Mouse (Mus musculus) liver, embryonic 15.5 days (tissue): ENCODE measurements around the gene Serpinb8. TPM values are rescaled to one million over a fixed set of nuclear protein-coding genes. Genes with fewer than 3 reads are reported as not detected.

Experiments used
- ATAC-seq: fragments of 200-750 bp; cut with Nextera tagmentation; 2 replicates; pipeline ENCODE4 v1.8.0; 2017; ENCODE audit warnings: moderate number of reproducible peaks, mild to moderate bottlenecking, moderate library complexity; ENCODE audit not compliant: insufficient read depth
- H3K27ac ChIP-seq: fragments of 300-500 bp; sonication (generic); replicated peaks from 2 replicates; pipeline ENCODE4 v1.5.1; 2015; ENCODE audit warnings: mild to moderate bottlenecking, inconsistent platforms
- H3K27me3 ChIP-seq: fragments of 300-500 bp; sonication (generic); 2 replicates; pipeline ENCODE4 v1.6.1; 2015; ENCODE audit warnings: mild to moderate bottlenecking, inconsistent platforms
- H3K36me3 ChIP-seq: fragments of 300-500 bp; sonication (generic); replicated peaks from 2 replicates; pipeline ENCODE4 v1.6.1; 2015; ENCODE audit warnings: moderate library complexity, mild to moderate bottlenecking, inconsistent platforms
- H3K4me1 ChIP-seq: fragments of 300-500 bp; sonication (generic); replicated peaks from 2 replicates; pipeline ENCODE4 v1.6.1; 2015; ENCODE audit warnings: inconsistent platforms
- H3K4me2 ChIP-seq: fragments of 300-500 bp; sonication (generic); 2 replicates; pipeline ENCODE4 v1.6.1; 2015; ENCODE audit warnings: moderate library complexity, mild to moderate bottlenecking, inconsistent platforms
- H3K4me3 ChIP-seq: fragments of 300-500 bp; sonication (generic); replicated peaks from 2 replicates; pipeline ENCODE4 v1.5.1; 2015; ENCODE audit warnings: mild to moderate bottlenecking, inconsistent platforms
- H3K9ac ChIP-seq: fragments of 300-500 bp; sonication (generic); 2 replicates; pipeline ENCODE4 v1.6.1; 2015; ENCODE audit warnings: moderate library complexity, mild to moderate bottlenecking, inconsistent platforms
- H3K9me3 ChIP-seq: fragments of 300-500 bp; sonication (generic); replicated peaks from 2 replicates; pipeline ENCODE4 v1.6.1; 2016; ENCODE audit warnings: inconsistent platforms
- WGBS: fragments of 180-500 bp; shearing (Covaris S2); methylation state at CpG from one replicate; pipeline ENCODE4 v1.1.7; 2015; ENCODE audit warnings: mixed read lengths; ENCODE audit not compliant: insufficient replicate concordance; 5-methylcytosine and 5-hydroxymethylcytosine counted together
- polyA plus RNA-seq: library from polyadenylated mRNA; unstranded; fragments of >200 nt; fragmentation: Nextera tagmentation; extraction: Ambion mirVana; gene quantifications from 2 replicates; pipeline ENCODE4 v1.2.1, GENCODE M21; 2015

Gene Serpinb8
- polyA plus RNA-seq, 1 experiment from 2014 or later, result 0.26 TPM

DNA sequence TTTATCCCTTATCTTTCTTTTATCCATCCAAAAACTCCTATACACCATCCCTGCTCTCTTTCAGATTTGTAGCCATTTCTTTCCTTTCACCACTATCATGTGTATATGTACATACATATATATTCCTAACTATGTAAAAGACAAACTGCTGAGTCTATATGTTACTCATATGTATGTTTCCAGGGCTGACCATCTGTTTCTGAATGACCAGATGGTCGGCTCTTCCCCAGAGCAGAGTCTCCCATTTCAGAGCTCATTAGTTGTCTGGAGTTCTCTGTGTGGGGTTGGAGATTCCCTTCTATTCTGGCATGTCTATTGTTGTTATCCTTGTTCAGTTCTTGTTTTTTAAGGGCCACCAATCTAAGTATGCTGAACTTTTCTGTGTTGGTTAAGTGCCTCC, 1.2 kb upstream of the Serpinb8 start:
- Histone ChIP-seq H3K4me2 (no peak overlapping the region), H3K9me3 (no peaks in the 10 kb centered on the region), H3K4me3 (no peak overlapping the region), H3K27me3 (no peaks in the 10 kb centered on the region), H3K36me3 (no peaks in the 10 kb centered on the region), H3K9ac (no peak overlapping the region), H3K4me1 (no peaks in the 10 kb centered on the region), H3K27ac (no peak overlapping the region)
- no peak for ATAC-seq
- WGBS, result 59% methylated on average over 1 of the region's 1 CpGs

DNA sequence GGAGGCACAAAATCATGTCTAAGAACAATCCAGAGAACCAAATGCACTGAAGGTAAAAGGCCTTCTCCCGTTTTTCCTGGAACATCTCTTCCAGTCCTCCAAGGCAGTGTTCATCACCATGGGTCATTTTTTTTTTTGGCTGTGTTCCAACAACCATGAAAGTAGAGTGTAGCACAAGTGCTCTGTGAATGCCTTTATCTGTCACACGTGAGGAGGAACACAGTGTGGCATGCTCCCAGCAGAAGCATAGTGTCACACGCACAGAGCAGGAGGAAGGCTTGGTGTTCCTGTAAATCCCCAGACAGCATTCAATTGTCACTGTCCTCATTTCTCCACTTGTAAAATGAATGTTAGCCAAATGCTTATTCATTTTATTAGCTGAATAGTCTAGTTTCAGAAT, 2.8 kb downstream of the Serpinb8 start:
- WGBS, result 55% methylated on average over 3 of the region's 3 CpGs
- Histone ChIP-seq H3K4me1 (no peaks in the 10 kb centered on the region), H3K9me3 (no peaks in the 10 kb centered on the region), H3K36me3 (no peaks in the 10 kb centered on the region), H3K27me3 (no peaks in the 10 kb centered on the region), H3K4me2 (no peak overlapping the region), H3K4me3 (no peak overlapping the region), H3K27ac (no peak overlapping the region), H3K9ac (no peak overlapping the region)
- ATAC-seq, result no peak

DNA sequence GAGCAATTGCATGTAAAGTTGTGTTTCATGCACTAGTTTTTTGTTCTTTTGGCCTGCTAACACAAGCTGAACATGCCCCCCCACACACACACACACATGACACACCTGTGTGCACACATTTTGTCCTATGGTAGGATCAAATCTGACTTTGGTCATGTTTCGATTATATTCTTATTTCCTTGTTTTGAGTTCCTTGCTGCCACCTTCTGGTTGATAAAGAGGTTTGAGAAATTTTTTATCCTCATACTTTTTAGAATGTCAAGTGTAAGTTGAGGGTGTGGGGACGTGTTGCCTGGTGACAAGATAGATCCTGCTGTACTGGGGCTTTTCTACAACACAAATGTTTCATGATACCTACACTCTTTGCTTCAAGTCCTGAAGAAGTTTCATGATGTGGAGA, 3.7 kb downstream of the Serpinb8 start:
- H3K27ac ChIP-seq, result no peak overlapping the region
- H3K36me3 ChIP-seq, result no peaks in the 10 kb centered on the region
- H3K9me3 ChIP-seq, result no peaks in the 10 kb centered on the region
- H3K4me1 ChIP-seq, result no peaks in the 10 kb centered on the region
- H3K9ac ChIP-seq, result no peak overlapping the region
- no peaks in the 10 kb centered on the region for H3K27me3 ChIP-seq
- no peak overlapping the region for H3K4me2 ChIP-seq
- 40% methylated on average over 2 of the region's 2 CpGs for WGBS
- no peak for ATAC-seq
- H3K4me3 ChIP-seq, result no peak overlapping the region

DNA sequence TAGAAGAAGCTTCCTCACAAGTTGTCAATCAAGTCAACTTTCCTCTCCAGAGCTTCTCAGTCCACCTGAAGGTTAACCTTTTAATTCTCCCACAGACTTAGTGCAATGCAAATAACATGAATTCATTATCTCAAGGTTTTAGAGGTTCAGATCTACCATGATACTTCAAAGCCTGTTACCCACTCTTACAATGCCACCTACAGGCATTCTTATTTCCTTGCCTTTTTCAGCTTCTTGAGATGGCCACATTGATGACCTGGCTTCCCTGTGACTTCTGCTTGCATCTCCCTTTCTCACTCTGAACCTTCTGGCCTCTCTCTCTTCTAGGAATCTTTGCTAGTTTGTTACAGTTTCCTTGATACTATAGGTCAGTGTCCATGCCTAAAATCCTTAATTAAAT, 7.1 kb downstream of the Serpinb8 start:
- H3K9ac ChIP-seq, result no peak overlapping the region
- no peak overlapping the region for H3K27ac ChIP-seq
- no peak for ATAC-seq
- H3K4me1 ChIP-seq, result no peaks in the 10 kb centered on the region
- no peak overlapping the region for H3K4me2 ChIP-seq
- H3K9me3 ChIP-seq, result no peaks in the 10 kb centered on the region
- no peak overlapping the region for H3K4me3 ChIP-seq
- no peaks in the 10 kb centered on the region for H3K36me3 ChIP-seq
- no peaks in the 10 kb centered on the region for H3K27me3 ChIP-seq

DNA sequence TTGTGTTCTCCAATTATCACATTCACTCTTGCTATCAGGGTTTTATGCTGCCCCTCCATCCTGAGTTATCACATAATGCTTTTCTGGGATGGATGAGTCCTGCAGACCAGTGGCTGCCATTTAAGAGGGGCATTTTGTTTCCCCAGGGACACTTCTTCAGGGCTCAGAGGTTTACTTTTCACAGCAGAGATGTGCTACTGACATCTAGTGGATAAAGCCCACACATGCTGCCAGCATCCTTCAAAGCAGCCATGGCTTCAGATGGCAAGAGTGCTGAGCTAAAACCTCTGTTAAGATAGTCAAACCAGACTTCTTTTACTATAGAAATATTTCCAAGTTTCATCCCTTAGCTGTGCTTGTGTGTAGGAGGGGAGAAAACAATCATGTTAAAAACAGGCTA, 8.7 kb downstream of the Serpinb8 start:
- no peaks in the 10 kb centered on the region for H3K4me1 ChIP-seq
- no peaks in the 10 kb centered on the region for H3K27me3 ChIP-seq
- H3K4me2 ChIP-seq, result no peak overlapping the region
- H3K9me3 ChIP-seq, result no peaks in the 10 kb centered on the region
- ATAC-seq, result no peak
- no peak overlapping the region for H3K4me3 ChIP-seq
- no peak overlapping the region for H3K9ac ChIP-seq
- H3K36me3 ChIP-seq, result no peaks in the 10 kb centered on the region
- H3K27ac ChIP-seq, result no peak overlapping the region

DNA sequence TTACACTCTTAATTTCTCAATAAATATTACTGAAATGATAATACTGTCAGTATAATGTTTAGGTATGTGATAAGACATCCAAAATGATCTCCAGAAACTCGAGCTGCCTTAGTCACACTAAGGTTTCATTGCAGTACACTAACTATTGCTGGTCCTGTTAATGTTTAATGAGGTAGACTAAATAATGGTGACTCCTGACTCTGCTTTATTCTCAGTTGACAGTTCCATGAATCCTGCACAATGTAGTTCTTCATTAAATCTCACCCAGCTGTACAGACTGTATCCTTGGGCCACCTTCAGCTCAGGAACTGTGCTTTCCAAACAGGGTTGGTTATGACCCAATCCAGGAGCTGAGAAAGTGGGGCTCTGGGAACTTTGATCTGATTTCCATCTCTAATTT, 19.1 kb downstream of the Serpinb8 start:
- no peak for ATAC-seq
- Histone ChIP-seq H3K4me1 (no peaks in the 10 kb centered on the region), H3K36me3 (no peaks in the 10 kb centered on the region), H3K4me3 (no peak overlapping the region), H3K27ac (no peak overlapping the region), H3K9me3 (no peaks in the 10 kb centered on the region), H3K9ac (no peak overlapping the region), H3K4me2 (no peak overlapping the region), H3K27me3 (no peaks in the 10 kb centered on the region)
- WGBS, result 37% methylated on average over 1 of the region's 1 CpGs

DNA sequence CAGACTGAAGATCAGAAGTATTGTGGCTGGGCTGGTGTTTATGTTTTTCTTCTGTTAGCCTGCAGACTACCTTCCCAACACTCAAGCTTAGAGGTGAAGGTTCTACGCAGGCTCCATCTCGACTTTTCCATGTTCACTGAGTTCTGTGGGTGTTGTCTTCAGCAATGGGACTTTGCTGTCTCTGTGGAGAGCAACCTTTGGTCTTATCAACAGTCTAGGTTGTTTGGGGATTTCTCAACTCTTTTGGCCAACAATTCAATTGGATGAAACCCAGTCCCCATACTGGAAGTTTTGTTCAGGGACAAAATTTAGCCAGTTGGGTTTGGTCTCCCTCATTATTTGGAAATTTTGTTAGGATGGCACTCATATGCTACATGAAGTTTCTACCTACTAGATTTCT, 24.3 kb downstream of the Serpinb8 start:
- Histone ChIP-seq H3K4me3 (no peak overlapping the region), H3K27ac (no peak overlapping the region), H3K4me2 (no peak overlapping the region), H3K9me3 (no peaks in the 10 kb centered on the region), H3K27me3 (no peaks in the 10 kb centered on the region), H3K9ac (no peak overlapping the region), H3K4me1 (no peaks in the 10 kb centered on the region), H3K36me3 (no peaks in the 10 kb centered on the region)
- WGBS, result 69% methylated on average over 2 of the region's 2 CpGs
- ATAC-seq, result no peak

DNA sequence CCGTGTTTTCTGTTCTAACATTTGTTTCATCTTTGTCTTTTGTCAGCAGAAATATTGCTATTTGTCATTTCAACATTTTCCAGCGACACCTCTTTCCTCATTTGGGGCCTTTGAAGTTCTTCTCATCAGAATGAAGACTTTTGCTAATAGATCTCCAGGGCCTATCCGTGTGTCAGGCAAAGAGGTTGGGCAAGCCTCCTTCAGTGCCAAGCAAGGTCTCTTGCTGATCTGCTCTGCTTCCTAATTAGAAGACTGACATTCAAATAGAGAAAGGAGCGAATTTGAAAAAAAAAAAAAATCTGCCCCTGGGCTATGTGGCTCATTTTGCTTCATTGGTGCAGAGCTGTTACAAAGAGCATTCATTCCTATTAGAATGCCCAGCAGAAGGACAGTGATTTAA, 32.2 kb downstream of the Serpinb8 start:
- Histone ChIP-seq H3K9ac (no peak overlapping the region), H3K27me3 (no peaks in the 10 kb centered on the region), H3K9me3 (no peaks in the 10 kb centered on the region), H3K4me1 (no peaks in the 10 kb centered on the region), H3K36me3 (no peaks in the 10 kb centered on the region), H3K27ac (no peak overlapping the region), H3K4me3 (no peak overlapping the region), H3K4me2 (no peak overlapping the region)
- 42% methylated on average over 4 of the region's 4 CpGs for WGBS
- no peak for ATAC-seq

DNA sequence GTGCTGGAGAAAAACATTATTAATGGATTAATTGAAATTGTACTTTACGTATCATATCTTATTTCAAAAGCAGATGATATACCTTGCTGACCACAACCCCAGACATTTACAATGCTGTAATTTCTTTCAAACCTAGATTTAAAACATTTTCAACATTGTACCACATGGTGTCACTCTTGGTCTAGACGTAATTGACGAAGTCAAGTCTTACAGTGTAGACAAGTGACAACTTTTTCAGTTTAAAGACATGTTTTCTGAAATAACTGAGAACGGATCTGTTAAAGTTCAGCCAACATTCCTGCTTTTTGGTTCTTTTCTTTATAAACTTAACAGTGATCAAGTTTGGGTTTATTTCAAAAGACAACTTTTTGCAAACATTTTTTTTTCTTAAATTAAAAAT, 46.1 kb downstream of the Serpinb8 start:
- Histone ChIP-seq H3K9me3 (no peaks in the 10 kb centered on the region), H3K4me1 (no peaks in the 10 kb centered on the region), H3K27ac (no peak overlapping the region), H3K4me3 (no peak overlapping the region), H3K27me3 (no peaks in the 10 kb centered on the region), H3K4me2 (no peak overlapping the region), H3K9ac (no peak overlapping the region), H3K36me3 (no peaks in the 10 kb centered on the region)
- no peak for ATAC-seq
- WGBS, result 25% methylated on average over 4 of the region's 4 CpGs

DNA sequence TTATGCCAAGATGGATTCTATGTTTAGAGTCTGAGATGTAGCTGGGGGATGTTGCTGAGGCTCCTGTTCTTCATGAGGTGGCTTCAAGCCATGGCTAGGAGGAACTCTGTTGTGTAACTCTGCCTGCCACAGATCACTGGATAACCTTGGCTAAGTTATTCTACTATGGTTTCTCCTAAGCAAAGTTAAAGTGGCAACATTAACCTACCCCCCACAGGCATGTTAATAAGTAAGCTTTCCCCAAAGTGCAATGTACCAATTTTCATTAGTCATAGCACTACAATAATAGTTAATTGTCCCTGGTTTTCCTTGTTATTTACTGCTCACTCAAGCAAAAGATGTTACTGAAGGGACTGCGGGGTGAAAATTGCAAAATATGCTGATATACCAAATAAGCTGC, 48.2 kb downstream of the Serpinb8 start:
- WGBS, result 71% methylated on average over 1 of the region's 1 CpGs
- ATAC-seq, result no peak
- no peaks in the 10 kb centered on the region for H3K27me3 ChIP-seq

DNA sequence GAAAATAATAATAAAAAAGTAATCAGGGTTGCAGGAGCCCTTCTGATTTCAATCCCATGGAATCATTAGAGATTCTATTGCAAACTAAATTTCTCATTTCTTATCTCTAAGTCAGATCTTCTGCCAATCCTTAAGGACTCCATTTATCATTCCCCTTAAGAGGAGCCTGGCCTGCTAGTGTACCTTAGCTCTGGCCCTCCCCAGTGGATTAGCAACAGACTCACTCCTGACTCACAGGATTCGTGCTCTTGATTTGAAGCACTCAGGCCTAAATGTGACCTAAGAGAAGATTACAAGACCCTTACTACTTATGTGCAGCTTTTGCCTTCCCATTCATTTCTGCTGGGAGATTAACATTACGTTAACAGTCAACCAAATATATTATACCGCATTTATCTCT, 48.7 kb downstream of the Serpinb8 start:
- no peak for ATAC-seq
- Histone ChIP-seq H3K9me3 (no peaks in the 10 kb centered on the region), H3K9ac (no peak overlapping the region), H3K27me3 (no peaks in the 10 kb centered on the region), H3K4me1 (no peaks in the 10 kb centered on the region), H3K36me3 (no peaks in the 10 kb centered on the region), H3K27ac (no peak overlapping the region), H3K4me2 (no peak overlapping the region), H3K4me3 (no peak overlapping the region)
- WGBS, result 68% methylated on average over 3 of the region's 3 CpGs

More for the DNA sequence above, 48.2 kb downstream of the Serpinb8 start:
- Histone ChIP-seq H3K4me3 (no peak overlapping the region), H3K4me1 (no peaks in the 10 kb centered on the region), H3K9me3 (no peaks in the 10 kb centered on the region), H3K9ac (no peak overlapping the region), H3K36me3 (no peaks in the 10 kb centered on the region), H3K27ac (no peak overlapping the region), H3K4me2 (no peak overlapping the region)

DNA sequence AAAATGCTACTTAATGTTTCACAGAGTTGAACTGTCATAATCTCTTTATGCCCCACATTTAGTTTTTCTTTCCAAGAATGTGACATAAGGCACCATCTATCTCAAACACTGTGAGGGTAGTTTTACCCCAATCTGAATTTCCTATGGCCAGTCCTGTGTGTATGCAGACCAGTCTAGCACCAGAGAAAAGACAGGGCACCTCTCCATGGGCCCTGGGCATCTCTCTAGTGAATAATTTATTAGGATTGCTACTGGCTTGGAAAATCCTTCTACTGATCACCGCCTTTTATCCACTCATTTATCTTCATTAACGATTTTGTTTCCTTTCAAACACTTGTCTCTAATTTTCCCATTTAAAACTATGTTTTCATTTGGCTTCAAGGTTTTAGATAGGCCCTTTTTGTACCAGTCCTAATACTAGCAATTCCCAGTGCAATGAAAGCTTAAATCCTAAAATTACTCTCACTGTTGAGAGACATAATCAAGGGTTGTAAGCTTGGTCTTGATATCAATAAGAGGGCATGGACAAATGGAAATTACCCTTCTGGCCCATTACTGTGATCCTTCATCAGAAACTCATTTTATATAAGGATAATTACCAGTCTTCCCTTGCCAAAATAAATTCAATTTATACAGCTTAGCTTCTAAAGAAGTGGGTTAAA, 52.8 kb downstream of the Serpinb8 start:
- ATAC-seq, result no peak
- no peak overlapping the region for H3K4me3 ChIP-seq
- H3K36me3 ChIP-seq, result no peaks in the 10 kb centered on the region

More for the DNA sequence above, 52.8 kb downstream of the Serpinb8 start:
- Histone ChIP-seq H3K27ac (no peak overlapping the region), H3K9ac (no peak overlapping the region), H3K4me2 (no peak overlapping the region), H3K27me3 (no peaks in the 10 kb centered on the region), H3K4me1 (no peaks in the 10 kb centered on the region), H3K9me3 (no peaks in the 10 kb centered on the region)
- WGBS, result 62% methylated on average over 2 of the region's 2 CpGs
